Mouse (Mus musculus) G1E (cell line): Measurements from ENCODE around the gene Ccdc9b.

Source experiments
- CTCF ChIP-seq: IDR thresholded peaks from 2 replicates; pipeline ENCODE4 v1.5.1; 2012; ENCODE audit warnings: low read depth, low read length, inconsistent platforms, mixed read lengths
- POLR2AphosphoS5 ChIP-seq: IDR thresholded peaks from 2 replicates; pipeline ENCODE4 v1.6.1; 2012; ENCODE audit warnings: low read depth, low read length, inconsistent platforms; ENCODE audit not compliant: insufficient replicate concordance
- TAL1 ChIP-seq: conservative IDR thresholded peaks from 2 replicates; pipeline ENCODE4 v1.6.1; 2012; ENCODE audit warnings: low read depth, low read length, inconsistent platforms, mixed read lengths

- TF ChIP-seq CTCF: no peak
- no peak for TF ChIP-seq TAL1
- TF ChIP-seq POLR2AphosphoS5: no peak
Measured at GRCm38 (mm10) chr2:118711038-118711494, 51.4 kb downstream of the Ccdc9b start.
